Mouse (Mus musculus) left cerebral cortex, adult 2 months (tissue): Measurements from ENCODE around the gene Micu1. TPM values are rescaled to one million over a fixed set of nuclear protein-coding genes. Genes with fewer than 3 reads are reported as not detected.

Experiments used
- DNase-seq, 2 experiments: peaks; one replicate each; pipeline ENCODE4 v3.0.0; 2021 to 2022; ENCODE audit warnings: low spot score in 2 of 2, mixed read lengths in 1 of 2; ENCODE audit errors: extremely low spot score in 1 of 2
- H3K27ac ChIP-seq: fragments of 200-600 bp; 2 replicates; pipeline ENCODE4 v1.8.1; 2022
- H3K4me3 ChIP-seq: fragments of 200-600 bp; 2 replicates; pipeline ENCODE4 v1.8.1; 2022
- CTCF ChIP-seq: fragments of 200-600 bp; IDR thresholded peaks from 2 replicates; pipeline ENCODE4 v1.8.1; 2022; ENCODE audit warnings: antibody characterized with exemption, mild to moderate bottlenecking, moderate library complexity
- intact Hi-C: fragments of 180-260 bp; cut with DNase I; formaldehyde crosslinking; loops from one replicate; pipeline ENCODE4 v1.15.1; 2025
- total RNA-seq, 2 experiments: library from RNA; stranded (reverse); gene quantifications; 2 replicates each; pipeline ENCODE4 v1.2.3; 2021

Micu1 gene
- total RNA-seq, 2 experiments from 2014 or later = 85.2 to 89.9 TPM

- Histone ChIP-seq H3K4me3 (no peak overlapping the region), H3K27ac (no peak overlapping the region)
- DNase-seq = no peak
- intact Hi-C loops = no loop called here
- no peak for TF ChIP-seq CTCF
Observed at GRCm38 (mm10) chr10:59784731-59785685, 82.7 kb downstream of the Micu1 start.

DNA sequence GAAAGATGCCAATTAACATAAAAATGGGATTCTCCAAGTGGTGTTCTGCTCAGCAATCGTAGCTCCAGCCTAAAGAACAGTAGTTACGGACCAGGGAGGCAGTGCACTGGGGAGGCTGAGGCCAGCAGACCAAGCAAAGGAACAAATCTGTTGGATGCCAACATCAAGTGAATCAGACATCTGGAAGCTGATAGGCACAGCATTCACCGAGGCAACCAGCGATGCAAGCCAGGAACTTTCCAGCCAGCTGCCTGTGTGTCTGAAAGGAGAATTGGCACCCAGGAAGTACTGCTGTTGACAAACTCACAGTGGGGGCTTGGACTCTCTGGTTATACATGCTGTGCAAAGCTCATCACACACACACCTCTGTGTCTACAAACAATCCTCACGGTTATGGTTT lies 84.0 kb downstream of the Micu1 start:
- intact Hi-C loops = no loop called here

GRCm38 (mm10) chr10:59787140-59787800 lies 85.0 kb downstream of the Micu1 start:
- DNase-seq = no peak
- intact Hi-C loops = no loop called here
- peak; percentile 15 for TF ChIP-seq CTCF
- H3K27ac ChIP-seq = no peak overlapping the region
- no peak overlapping the region for H3K4me3 ChIP-seq

More for the DNA sequence above, 84.0 kb downstream of the Micu1 start:
- H3K4me3 ChIP-seq = no peak overlapping the region
- DNase-seq = no peak
- H3K27ac ChIP-seq = no peak overlapping the region
- TF ChIP-seq CTCF = no peak

DNA sequence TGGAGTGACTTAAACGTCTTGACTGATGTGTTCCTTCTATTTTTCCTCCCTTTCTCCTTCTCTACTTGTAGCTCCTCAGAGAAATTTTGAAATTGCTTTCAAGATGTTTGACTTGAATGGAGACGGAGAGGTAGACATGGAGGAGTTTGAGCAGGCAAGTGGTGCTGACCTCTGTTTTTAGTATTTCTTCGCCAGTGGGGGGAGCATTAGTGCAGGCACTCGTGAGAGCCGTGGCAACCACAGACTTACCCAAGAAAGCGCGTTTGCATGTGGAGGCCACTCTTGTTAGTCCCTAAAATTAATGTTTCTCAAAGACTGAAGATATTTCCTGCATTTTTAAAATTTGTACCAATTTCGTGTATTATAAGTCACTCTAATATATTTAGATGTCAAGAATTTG lies 85.6 kb downstream of the Micu1 start:
- Histone ChIP-seq H3K4me3 (no peak overlapping the region), H3K27ac (no peak overlapping the region)
- intact Hi-C loops = no loop called here
- DNase-seq = no peak
- no peak for TF ChIP-seq CTCF

DNA sequence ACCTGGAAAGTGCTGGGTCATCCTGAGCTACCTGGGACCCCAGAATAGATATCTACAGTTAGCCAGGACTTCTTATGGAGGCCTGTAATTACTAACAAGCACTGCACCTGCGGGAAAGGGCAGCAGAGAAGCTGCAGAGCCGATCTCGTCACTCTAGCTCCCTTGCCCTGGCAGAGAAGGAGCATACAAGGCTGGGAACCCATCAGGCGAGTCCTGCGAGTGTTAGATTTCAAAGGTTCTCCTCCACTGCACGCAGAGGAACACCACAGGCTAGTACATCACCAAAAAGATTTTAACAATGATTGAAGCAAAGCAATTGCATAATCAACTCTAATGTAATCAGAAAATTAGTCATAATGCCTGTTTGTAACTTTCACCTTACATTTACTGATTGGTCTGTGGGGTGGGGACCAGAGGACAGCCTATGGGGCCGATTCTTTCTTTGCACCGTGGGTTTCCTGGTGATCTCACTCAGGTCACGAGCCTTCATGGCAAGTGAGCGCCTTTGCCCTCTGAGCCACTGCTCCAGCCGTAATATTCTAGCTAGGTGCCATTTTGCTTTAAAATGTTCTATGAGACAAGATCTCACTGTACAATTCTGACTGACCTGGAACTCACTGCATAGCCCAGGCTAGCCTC lies 88.1 kb downstream of the Micu1 start:
- no peak for DNase-seq
- no peak for TF ChIP-seq CTCF
- Histone ChIP-seq H3K4me3 (no peak overlapping the region), H3K27ac (no peak overlapping the region)
- intact Hi-C loops = no loop called here

DNA sequence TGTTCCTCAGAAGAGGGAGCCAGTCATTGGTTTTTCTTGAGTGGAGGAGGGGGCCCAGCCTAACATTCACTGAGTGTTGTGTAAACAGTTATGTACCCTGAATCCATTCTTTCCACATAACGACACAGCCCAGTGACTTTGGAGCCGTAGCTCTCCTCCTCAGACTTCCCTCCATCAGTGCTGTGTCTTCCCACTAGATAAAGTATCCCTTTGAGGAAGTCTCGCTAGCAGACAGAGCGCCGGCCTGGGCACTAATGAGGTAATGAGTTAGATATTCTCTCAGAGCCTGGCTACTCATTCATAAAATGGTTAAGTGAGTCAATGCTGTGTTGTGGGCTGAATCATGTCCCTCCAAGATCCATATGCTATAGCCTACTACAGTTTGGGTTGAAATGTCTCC lies 89.6 kb downstream of the Micu1 start:
- Histone ChIP-seq H3K4me3 (no peak overlapping the region), H3K27ac (no peak overlapping the region)
- intact Hi-C loops = no loop called here
- DNase-seq = no peak
- no peak for TF ChIP-seq CTCF

DNA sequence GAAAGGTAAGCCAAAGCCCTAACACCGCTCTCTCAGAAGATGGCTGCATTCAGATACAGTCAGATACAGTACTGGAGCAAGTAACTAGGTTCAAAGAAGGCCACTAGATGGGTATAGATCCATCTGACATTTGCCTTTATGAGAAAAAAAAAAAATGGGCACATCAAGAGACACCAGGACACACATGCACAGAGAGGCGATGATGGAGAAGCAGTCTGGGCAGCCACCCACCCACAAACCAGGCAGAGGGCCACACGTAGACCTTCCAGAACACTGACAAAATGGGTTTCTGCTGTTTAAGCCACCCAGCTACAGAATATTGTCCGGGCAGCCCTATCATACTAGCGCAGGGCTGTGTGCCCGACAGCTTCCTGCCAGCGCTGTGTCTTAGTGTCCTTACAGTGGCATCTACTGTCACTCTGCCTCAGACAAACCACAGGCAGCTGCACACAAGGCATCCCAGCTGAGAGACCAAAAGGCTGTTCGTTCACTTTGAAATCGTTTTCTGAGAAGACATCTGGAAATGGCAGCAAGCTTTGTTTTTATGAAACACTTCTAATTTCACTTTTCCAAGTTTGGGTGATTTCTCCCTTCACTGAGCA lies 90.4 kb downstream of the Micu1 start:
- Histone ChIP-seq H3K4me3 (no peak overlapping the region), H3K27ac (no peak overlapping the region)
- intact Hi-C loops = no loop called here
- no peak for TF ChIP-seq CTCF
- no peak for DNase-seq

DNA sequence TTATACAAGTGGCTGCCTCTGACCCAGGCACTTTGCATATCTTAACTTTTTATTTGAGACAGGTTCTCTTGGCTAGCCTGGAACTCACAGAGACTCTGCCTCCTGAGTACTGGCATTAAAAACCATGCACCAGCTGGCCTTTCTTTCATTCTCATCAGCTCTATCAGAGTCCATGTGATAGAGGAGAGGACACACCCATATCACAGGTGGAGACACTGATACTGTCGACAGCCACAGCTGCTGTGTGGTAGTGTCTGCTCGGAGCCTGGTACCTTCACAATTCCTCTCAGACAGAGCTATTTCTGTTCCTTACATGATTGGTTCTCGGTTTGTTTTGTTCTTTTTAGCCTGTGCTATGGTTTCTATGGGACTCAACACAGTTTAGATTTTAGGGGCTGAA lies 91.2 kb downstream of the Micu1 start:
- no peak overlapping the region for H3K27ac ChIP-seq
- TF ChIP-seq CTCF = no peak
- no peak overlapping the region for H3K4me3 ChIP-seq
- intact Hi-C loops = no loop called here
- DNase-seq = no peak

- DNase-seq = no peak
- Histone ChIP-seq H3K27ac (no peak overlapping the region), H3K4me3 (no peak overlapping the region)
- intact Hi-C loops = no loop called here
- TF ChIP-seq CTCF = no peak
Observed at GRCm38 (mm10) chr10:59795085-59795484, 92.8 kb downstream of the Micu1 start.

GRCm38 (mm10) chr10:59795902-59796301 lies 93.6 kb downstream of the Micu1 start:
- Histone ChIP-seq H3K4me3 (no peak overlapping the region), H3K27ac (no peak overlapping the region)
- DNase-seq = no peak
- intact Hi-C loops = no loop called here
- no peak for TF ChIP-seq CTCF

- no peak overlapping the region for H3K27ac ChIP-seq
- no peak for TF ChIP-seq CTCF
- no peak for DNase-seq
- no peak overlapping the region for H3K4me3 ChIP-seq
- intact Hi-C loops = no loop called here
Observed at GRCm38 (mm10) chr10:59798371-59798770, 96.1 kb downstream of the Micu1 start.
